Comparison of ENCODE assay signal across 7 mouse cellular contexts in the genomic region with DNA sequence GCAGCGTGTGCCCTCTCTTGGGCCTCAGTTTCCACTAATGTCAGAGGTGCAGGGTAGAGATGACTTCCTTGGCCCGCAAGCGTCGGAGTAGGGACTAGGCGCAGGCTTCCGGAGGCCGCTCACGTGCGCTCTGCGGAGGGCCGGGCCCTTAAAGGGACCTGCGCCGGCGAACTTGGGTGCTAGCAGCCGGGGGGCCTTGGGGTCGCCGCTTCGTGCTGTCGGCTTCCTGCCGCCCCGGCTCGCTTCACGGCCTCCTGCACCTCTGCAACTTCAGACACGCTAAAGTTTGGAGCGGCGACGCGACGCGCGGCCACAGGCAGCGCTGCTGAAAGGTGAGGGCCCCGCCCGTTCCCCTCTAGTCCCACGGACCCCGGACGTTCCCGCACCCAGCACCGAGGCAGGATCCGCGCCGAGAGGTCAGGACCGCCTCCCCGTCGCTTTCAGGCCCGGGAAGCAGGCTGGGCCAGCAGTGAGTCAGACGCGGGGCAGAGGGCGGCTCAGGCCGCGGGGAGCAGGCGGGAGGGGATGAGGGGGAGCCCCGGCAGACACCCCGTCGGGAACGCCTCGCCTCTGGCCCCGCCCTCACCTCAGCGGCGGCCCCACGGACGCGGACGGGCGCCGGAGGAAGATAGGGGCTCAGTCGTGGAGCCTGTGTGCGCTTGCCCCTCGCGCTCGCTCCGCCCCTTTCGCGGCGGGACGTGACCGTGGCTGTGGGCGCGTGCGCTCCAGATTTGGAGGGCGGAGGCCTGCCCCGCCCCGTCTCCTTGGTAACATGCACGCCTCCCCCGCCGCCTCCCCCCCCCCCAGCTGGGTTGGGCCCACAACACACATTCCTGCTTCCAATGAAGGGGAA. TPM values are rescaled to one million over a fixed set of nuclear protein-coding genes. Genes with fewer than 3 reads are reported as not detected.
A peak's percentile ranks its signal among the peaks of the same experiment; 100 is the strongest.
DNase-seq lines count a peak whose midpoint lies in the region; ATAC-seq lines count a peak whose summit lies in the region.

Tex264 (minus strand) TSS at position 679 of the 853 bp plus-strand sequence.

- peak within 1 kb of the TSS; percentile 69 for H3K4me3 ChIP-seq in intestine, embryonic 14.5 days (ENCODE audit: low read depth, low read length)
- peak within 1 kb of the TSS; percentile 73 for H3K4me3 ChIP-seq in midbrain, embryonic 11.5 days (ENCODE audit: low read depth, low read length)

- DNase-seq in adrenal gland, adult (ENCODE audit: inconsistent age in 2 of 2, low spot score in 1 of 2), result peak; percentile 94 to 96
- DNase-seq in embryo, embryonic 10 days (ENCODE audit: low spot score), result peak; percentile 81
- DNase-seq in gastrocnemius, postnatal 14 days, result peak; percentile 87
- DNase-seq in intestine, embryonic 14.5 days (ENCODE audit: low spot score), result peak; percentile 85
- DNase-seq in left cerebral cortex, postnatal 36 days (ENCODE audit: low spot score in 2 of 2), result peak; percentile 87 to 91
- DNase-seq in midbrain, embryonic 11.5 days (ENCODE audit: low spot score, missing footprints), result peak; percentile 95
- peak; percentile 67 for DNase-seq in skeletal muscle tissue, adult 2 months (ENCODE audit: low read depth, low spot score)

- H3K27me3 ChIP-seq in intestine, embryonic 14.5 days (replicated peaks; ENCODE audit: control insufficient read depth, insufficient read depth, low read length), result no peaks in the 10 kb centered on the region
- no peaks in the 10 kb centered on the region for H3K27me3 ChIP-seq in midbrain, embryonic 11.5 days (ENCODE audit: control insufficient read depth, insufficient read depth, low read length)

- H3K9ac ChIP-seq in intestine, embryonic 14.5 days (ENCODE audit: low read length), result peak within 1 kb of the TSS; percentile 69
- H3K9ac ChIP-seq in midbrain, embryonic 11.5 days (ENCODE audit: low read length), result peak within 1 kb of the TSS; percentile 77

- H3K27ac ChIP-seq in intestine, embryonic 14.5 days (ENCODE audit: low read depth), result peak within 1 kb of the TSS; percentile 34
- no peak within 1 kb of the TSS; the same call in 1 of the 2 replicates for H3K27ac ChIP-seq in midbrain, embryonic 11.5 days (ENCODE audit: low read depth, low read length)

- peak within 1 kb of the TSS; percentile 96 for H3K4me2 ChIP-seq in intestine, embryonic 14.5 days (ENCODE audit: low read length)
- peak within 1 kb of the TSS; percentile 98 for H3K4me2 ChIP-seq in midbrain, embryonic 11.5 days

- H3K36me3 ChIP-seq in intestine, embryonic 14.5 days (ENCODE audit: control insufficient read depth, insufficient read depth, low read length), result peaks cover 16% of the 10 kb centered on the region
- no peaks in the 10 kb centered on the region for H3K36me3 ChIP-seq in midbrain, embryonic 11.5 days (ENCODE audit: control insufficient read depth, insufficient read depth, low read length)

- WGBS in intestine, embryonic 14.5 days, result under 1% methylated on average over 73 of the region's 86 CpGs
- under 1% methylated on average over 75 of the region's 86 CpGs for WGBS in midbrain, embryonic 11.5 days

- intact Hi-C loops in gastrocnemius, postnatal 14 days (cut with DNase I; ENCODE audit: low total_unique reads), result loop anchor here (10.0 kb wide), 1 partner anchor 199 kb away; the partner anchor contains the start of gene Rbm15b
- intact Hi-C loops in left cerebral cortex, postnatal 36 days (cut with DNase I), result loop anchor here (2.0 to 10.0 kb wide), 2 partner anchors 135 to 599 kb away; partner anchors contain the start of genes Dcaf1 and Mapkapk3

- H3K4me1 ChIP-seq in intestine, embryonic 14.5 days (replicated peaks; ENCODE audit: control insufficient read depth, insufficient read depth, low read length), result 0 out of 2 replicates have a peak, but pooled peaks cover 5% of the 10 kb centered on the region
- peaks cover 9% of the 10 kb centered on the region; the same call in 1 of the 2 replicates for H3K4me1 ChIP-seq in midbrain, embryonic 11.5 days (ENCODE audit: control insufficient read depth, insufficient read depth, low read length)

- H3K9me3 ChIP-seq in intestine, embryonic 14.5 days (ENCODE audit: control insufficient read depth, low read length), result no peaks in the 10 kb centered on the region
- H3K9me3 ChIP-seq in midbrain, embryonic 11.5 days (ENCODE audit: control insufficient read depth, low read length), result no peaks in the 10 kb centered on the region

- ATAC-seq in intestine, embryonic 14.5 days (replicated peaks; ENCODE audit: low FRiP score, low TSS enrichment, low read depth), result peak; percentile 88
- peak; percentile 86 for ATAC-seq in midbrain, embryonic 11.5 days (ENCODE audit: low FRiP score)

RNA-seq across cellular contexts. Expression of gene Tex264, which starts in this region (rescaled TPM):
- total RNA-seq in gastrocnemius, postnatal 14 days (2021), result 10 to 100 TPM; 17.3 to 20.6 TPM
- polyA plus RNA-seq in intestine, embryonic 14.5 days (2014; fragmentation: Nextera tagmentation; extraction: Ambion mirVana), result 47.8 and 49.8 TPM in 2 replicates
- 100 to 1,000 TPM; 104 to 109 TPM for total RNA-seq in left cerebral cortex, postnatal 36 days (2021)
- 24.6 and 27.1 TPM in 2 replicates for polyA plus RNA-seq in midbrain, embryonic 11.5 days (2014; fragmentation: Nextera tagmentation; extraction: Ambion mirVana)

Comparison
In these comparisons a context has a peak if more than half of its experiments do, and no peak if none do; other contexts are left out.
1. RNA of gene Tex264 (total RNA-seq): 104 to 109 TPM in left cerebral cortex, postnatal 36 days; 17.3 to 20.6 TPM in gastrocnemius, postnatal 14 days; every median in the first group is over 4 times any median in the second.
2. Peak in every context shown above with its lines, with median percentiles within 50 percentile points of each other: DNase-seq.